Mouse (Mus musculus): ENCODE data around the gene Mybpc2. TPM values are rescaled to one million over a fixed set of nuclear protein-coding genes. Genes with fewer than 3 reads are reported as not detected.
A peak's percentile ranks its signal among the peaks of the same experiment; 100 is the strongest.

Gene Mybpc2
- polyA plus RNA-seq, 1 experiment from 2014 or later = 0.20 TPM

DNA sequence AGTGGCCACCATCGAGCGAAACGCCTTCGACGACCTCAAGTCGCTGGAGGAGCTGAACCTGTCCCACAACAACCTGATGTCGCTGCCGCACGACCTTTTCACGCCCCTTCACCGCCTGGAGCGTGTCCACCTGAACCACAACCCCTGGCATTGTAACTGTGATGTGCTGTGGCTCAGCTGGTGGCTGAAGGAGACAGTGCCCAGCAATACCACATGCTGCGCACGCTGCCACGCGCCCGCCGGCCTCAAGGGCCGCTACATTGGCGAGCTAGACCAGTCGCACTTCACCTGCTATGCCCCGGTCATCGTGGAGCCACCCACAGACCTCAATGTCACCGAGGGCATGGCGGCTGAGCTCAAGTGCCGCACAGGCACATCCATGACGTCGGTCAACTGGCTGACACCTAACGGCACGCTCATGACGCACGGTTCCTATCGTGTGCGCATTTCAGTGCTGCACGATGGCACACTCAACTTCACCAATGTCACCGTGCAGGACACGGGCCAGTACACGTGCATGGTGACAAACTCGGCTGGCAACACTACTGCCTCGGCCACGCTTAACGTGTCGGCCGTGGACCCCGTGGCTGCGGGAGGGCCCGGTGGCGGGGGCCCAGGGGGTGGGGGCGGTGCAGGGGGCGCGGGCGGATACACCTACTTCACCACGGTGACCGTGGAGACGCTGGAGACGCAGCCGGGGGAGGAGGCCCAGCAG is 62.8 kb downstream of the Mybpc2 start:
- Histone ChIP-seq H3K4me2 (ENCODE audit: low read length) (no peak overlapping the region), H3K27me3 (ENCODE audit: control insufficient read depth, insufficient read depth, low read length) (no peaks in the 10 kb centered on the region), H3K4me1 (ENCODE audit: control insufficient read depth, insufficient read depth, low read length) (peaks cover 23% of the 10 kb centered on the region), H3K9ac (replicated peaks; ENCODE audit: low read length) (no peak overlapping the region), H3K27ac (replicated peaks; ENCODE audit: low read depth, low read length) (no peak overlapping the region), H3K36me3 (ENCODE audit: control insufficient read depth, insufficient read depth, low read length) (peaks cover 79% of the 10 kb centered on the region), H3K4me3 (replicated peaks; ENCODE audit: low read depth, low read length) (no peak overlapping the region), H3K9me3 (ENCODE audit: control insufficient read depth, low read length) (no peaks in the 10 kb centered on the region)
- 79% methylated on average over 57 of the region's 57 CpGs for WGBS
- DNase-seq = no peak
- no peak for ATAC-seq (ENCODE audit: low FRiP score, low TSS enrichment)

DNA sequence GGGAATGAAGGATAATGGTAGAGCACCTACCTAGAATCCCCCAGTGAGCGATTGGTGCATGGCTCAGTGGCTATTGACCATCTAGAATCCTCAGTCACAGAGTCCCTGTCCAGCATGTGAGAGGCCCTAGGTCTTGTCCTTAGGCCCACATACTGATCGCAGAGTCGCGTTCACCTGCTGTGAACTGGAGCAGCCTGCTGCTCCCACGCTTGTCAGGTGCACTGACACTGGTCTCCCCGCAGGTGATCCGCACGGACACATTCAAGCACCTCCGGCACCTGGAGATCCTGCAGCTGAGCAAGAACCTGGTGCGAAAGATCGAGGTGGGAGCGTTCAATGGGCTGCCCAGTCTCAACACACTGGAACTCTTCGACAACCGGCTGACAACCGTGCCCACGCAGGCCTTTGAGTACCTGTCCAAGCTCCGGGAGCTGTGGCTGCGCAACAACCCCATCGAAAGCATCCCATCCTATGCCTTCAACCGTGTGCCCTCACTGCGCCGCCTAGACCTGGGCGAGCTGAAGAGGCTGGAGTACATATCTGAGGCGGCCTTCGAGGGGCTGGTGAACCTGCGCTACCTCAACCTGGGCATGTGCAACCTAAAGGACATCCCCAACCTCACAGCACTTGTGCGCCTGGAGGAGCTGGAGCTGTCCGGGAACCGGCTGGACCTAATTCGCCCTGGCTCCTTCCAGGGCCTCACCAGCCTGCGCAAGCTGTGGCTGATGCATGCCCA is 63.5 kb downstream of the Mybpc2 start:
- no peaks in the 10 kb centered on the region for H3K9me3 ChIP-seq (ENCODE audit: control insufficient read depth, low read length)
- peaks cover 84% of the 10 kb centered on the region for H3K36me3 ChIP-seq (ENCODE audit: control insufficient read depth, insufficient read depth, low read length)
- H3K4me3 ChIP-seq (replicated peaks; ENCODE audit: low read depth, low read length) = no peak overlapping the region
- DNase-seq = no peak
- 85% methylated on average over 31 of the region's 31 CpGs for WGBS
- H3K9ac ChIP-seq (replicated peaks; ENCODE audit: low read length) = no peak overlapping the region
- H3K4me1 ChIP-seq (ENCODE audit: control insufficient read depth, insufficient read depth, low read length) = peaks cover 23% of the 10 kb centered on the region
- H3K27me3 ChIP-seq (ENCODE audit: control insufficient read depth, insufficient read depth, low read length) = no peaks in the 10 kb centered on the region
- no peak for ATAC-seq (ENCODE audit: low FRiP score, low TSS enrichment)
- no peak overlapping the region for H3K4me2 ChIP-seq (ENCODE audit: low read length)
- no peak overlapping the region for H3K27ac ChIP-seq (replicated peaks; ENCODE audit: low read depth, low read length)

DNA sequence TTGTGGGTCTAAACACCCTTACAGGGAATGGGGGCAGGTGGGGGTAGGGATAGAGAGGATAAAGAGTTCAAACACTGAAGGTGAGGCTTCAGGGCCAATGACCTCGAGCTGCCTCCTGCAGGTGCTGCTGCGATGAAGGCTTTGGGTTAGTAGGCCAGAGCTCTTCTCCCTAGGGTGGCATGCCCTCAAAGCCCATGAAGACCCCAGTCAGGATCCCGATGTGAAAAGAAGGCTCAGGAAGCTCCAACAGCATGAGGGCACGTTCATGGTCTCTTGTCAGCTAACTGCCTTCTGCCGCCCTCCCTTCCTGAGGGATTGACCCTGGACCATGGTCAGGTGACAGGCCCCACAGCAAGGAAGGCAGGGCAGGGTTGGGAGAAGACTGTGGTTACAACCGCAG is 64.4 kb downstream of the Mybpc2 start:
- H3K27me3 ChIP-seq (ENCODE audit: control insufficient read depth, insufficient read depth, low read length) = no peaks in the 10 kb centered on the region

DNA sequence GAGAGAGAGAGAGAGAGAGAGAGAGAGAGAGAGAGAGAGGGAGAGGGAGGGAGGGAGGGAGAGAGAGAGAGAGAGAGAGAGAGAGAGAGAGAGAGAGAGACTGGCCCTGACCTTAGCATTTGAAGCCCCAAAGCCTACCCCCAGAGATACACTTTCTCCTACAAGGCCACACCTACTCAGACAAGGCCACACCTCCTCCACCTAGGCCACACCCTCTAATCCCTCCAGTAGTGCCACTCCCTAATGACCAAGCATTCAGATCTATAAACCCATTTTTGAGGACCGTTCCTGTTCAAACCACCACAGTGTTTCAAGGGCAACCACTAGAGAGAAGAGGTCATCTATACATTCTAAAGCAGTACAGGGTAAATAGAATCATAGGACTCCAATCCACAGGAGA is 68.2 kb downstream of the Mybpc2 start:
- no peaks in the 10 kb centered on the region for H3K9me3 ChIP-seq (ENCODE audit: control insufficient read depth, low read length)

More for the DNA sequence above, 64.4 kb downstream of the Mybpc2 start:
- DNase-seq (no peak), ATAC-seq (ENCODE audit: low FRiP score, low TSS enrichment) (no peak)
- H3K27ac ChIP-seq (replicated peaks; ENCODE audit: low read depth, low read length) = no peak overlapping the region
- 81% methylated on average over 6 of the region's 6 CpGs for WGBS
- no peak overlapping the region for H3K4me2 ChIP-seq (ENCODE audit: low read length)
- H3K4me1 ChIP-seq (ENCODE audit: control insufficient read depth, insufficient read depth, low read length) = peaks cover 18% of the 10 kb centered on the region
- H3K36me3 ChIP-seq (ENCODE audit: control insufficient read depth, insufficient read depth, low read length) = peaks cover 89% of the 10 kb centered on the region
- H3K9ac ChIP-seq (replicated peaks; ENCODE audit: low read length) = no peak overlapping the region
- no peaks in the 10 kb centered on the region for H3K9me3 ChIP-seq (ENCODE audit: control insufficient read depth, low read length)
- no peak overlapping the region for H3K4me3 ChIP-seq (replicated peaks; ENCODE audit: low read depth, low read length)

DNA sequence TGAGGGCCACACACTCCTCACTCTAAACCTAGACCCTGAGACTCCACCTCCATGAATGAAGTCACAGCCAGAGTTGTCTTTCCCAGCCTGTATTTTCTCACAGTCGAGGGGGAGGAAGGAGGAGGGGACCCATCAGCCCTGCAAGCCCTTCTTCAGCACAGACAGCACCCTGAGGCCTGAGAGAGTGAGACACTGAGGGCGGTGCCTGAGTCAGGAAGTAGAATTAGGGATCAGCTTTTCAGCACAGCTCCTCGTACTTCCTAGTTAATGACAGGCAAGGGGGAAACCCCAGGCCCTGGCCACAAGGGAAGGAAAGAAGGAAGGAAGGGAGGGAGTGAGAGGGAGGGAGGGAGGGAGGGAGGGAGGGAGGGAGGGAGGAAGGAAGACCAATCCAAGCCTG is 71.2 kb downstream of the Mybpc2 start:
- Histone ChIP-seq H3K4me2 (ENCODE audit: low read length) (no peak overlapping the region), H3K36me3 (ENCODE audit: control insufficient read depth, insufficient read depth, low read length) (peaks cover 79% of the 10 kb centered on the region), H3K9ac (replicated peaks; ENCODE audit: low read length) (no peak overlapping the region; the same call in 1 of the 2 replicates), H3K27me3 (ENCODE audit: control insufficient read depth, insufficient read depth, low read length) (no peaks in the 10 kb centered on the region), H3K27ac (replicated peaks; ENCODE audit: low read depth, low read length) (no peak overlapping the region), H3K4me1 (ENCODE audit: control insufficient read depth, insufficient read depth, low read length) (peaks cover 21% of the 10 kb centered on the region), H3K4me3 (replicated peaks; ENCODE audit: low read depth, low read length) (no peak overlapping the region), H3K9me3 (ENCODE audit: control insufficient read depth, low read length) (no peaks in the 10 kb centered on the region)
- DNase-seq (no peak), ATAC-seq (ENCODE audit: low FRiP score, low TSS enrichment) (no peak)
- 23% methylated on average over 3 of the region's 3 CpGs for WGBS

More for the DNA sequence above, 68.2 kb downstream of the Mybpc2 start:
- Histone ChIP-seq H3K4me2 (ENCODE audit: low read length) (no peak overlapping the region), H3K27me3 (ENCODE audit: control insufficient read depth, insufficient read depth, low read length) (no peaks in the 10 kb centered on the region), H3K27ac (replicated peaks; ENCODE audit: low read depth, low read length) (no peak overlapping the region), H3K4me3 (replicated peaks; ENCODE audit: low read depth, low read length) (no peak overlapping the region), H3K9ac (replicated peaks; ENCODE audit: low read length) (no peak overlapping the region), H3K4me1 (ENCODE audit: control insufficient read depth, insufficient read depth, low read length) (peaks cover 15% of the 10 kb centered on the region), H3K36me3 (ENCODE audit: control insufficient read depth, insufficient read depth, low read length) (peaks cover 83% of the 10 kb centered on the region)
- ATAC-seq (ENCODE audit: low FRiP score, low TSS enrichment) (no peak), DNase-seq (no peak)
- 95% methylated on average over 1 of the region's 1 CpGs for WGBS

Small RNA genes within 50 kb of the gene (microRNA-seq; reads per million reads assigned to microRNA genes)
- gene Mir7052 (1.3 reads per million), gene Mir7053 (1.5 reads per million, percentile 3 among the genes with 10 or more reads in this experiment)

Other genes starting within 250 kb of the Mybpc2 start
- 4.6 and 4.7 TPM in 2 replicates for gene Clec11a, start 217.8 kb downstream of the Mybpc2 start, polyA plus RNA-seq (2014; fragmentation: Nextera tagmentation; extraction: Ambion mirVana)
- 35.1 and 37.8 TPM in 2 replicates for gene Shank1, start 214.4 kb downstream of the Mybpc2 start, polyA plus RNA-seq (2014; fragmentation: Nextera tagmentation; extraction: Ambion mirVana)
- 39.5 and 48.5 TPM in 2 replicates for gene Syt3, start 140.6 kb downstream of the Mybpc2 start, polyA plus RNA-seq (2014; fragmentation: Nextera tagmentation; extraction: Ambion mirVana)
- gene 1700008O03Rik, start 138.8 kb downstream of the Mybpc2 start, polyA plus RNA-seq (2014; fragmentation: Nextera tagmentation; extraction: Ambion mirVana) = 1.7 and 1.9 TPM in 2 replicates
- gene Lrrc4b, start 95.6 kb downstream of the Mybpc2 start, polyA plus RNA-seq (2014; fragmentation: Nextera tagmentation; extraction: Ambion mirVana) = 28.4 and 39.0 TPM in 2 replicates
- gene Aspdh, start 59.3 kb downstream of the Mybpc2 start, polyA plus RNA-seq (2014; fragmentation: Nextera tagmentation; extraction: Ambion mirVana) = 8.6 and 8.9 TPM in 2 replicates
- 27.9 and 32.5 TPM in 2 replicates for gene Josd2, start 56.7 kb downstream of the Mybpc2 start, polyA plus RNA-seq (2014; fragmentation: Nextera tagmentation; extraction: Ambion mirVana)
- gene Emc10, start 28.1 kb downstream of the Mybpc2 start, polyA plus RNA-seq (2014; fragmentation: Nextera tagmentation; extraction: Ambion mirVana) = 152 and 163 TPM in 2 replicates
- 26.8 and 28.6 TPM in 2 replicates for gene Fam71e1, start 28.1 kb downstream of the Mybpc2 start, polyA plus RNA-seq (2014; fragmentation: Nextera tagmentation; extraction: Ambion mirVana)
- gene Spib, start 7.4 kb upstream of the Mybpc2 start, polyA plus RNA-seq (2014; fragmentation: Nextera tagmentation; extraction: Ambion mirVana) = not detected in 2 replicates
- 17.8 and 19.5 TPM in 2 replicates for gene Pold1, start 24.2 kb upstream of the Mybpc2 start, polyA plus RNA-seq (2014; fragmentation: Nextera tagmentation; extraction: Ambion mirVana)
- 57.1 and 62.0 TPM in 2 replicates for gene Nr1h2, start 29.3 kb upstream of the Mybpc2 start, polyA plus RNA-seq (2014; fragmentation: Nextera tagmentation; extraction: Ambion mirVana)
- gene Napsa, start 47.7 kb upstream of the Mybpc2 start, polyA plus RNA-seq (2014; fragmentation: Nextera tagmentation; extraction: Ambion mirVana) = 1.1 TPM in 1 of 2 replicates, not detected in the other
- gene Kcnc3, start 66.0 kb upstream of the Mybpc2 start, polyA plus RNA-seq (2014; fragmentation: Nextera tagmentation; extraction: Ambion mirVana) = 5.2 and 7.5 TPM in 2 replicates
- gene Myh14, start 146.2 kb upstream of the Mybpc2 start, polyA plus RNA-seq (2014; fragmentation: Nextera tagmentation; extraction: Ambion mirVana) = 2.5 and 2.7 TPM in 2 replicates
- gene Izumo2, start 184.1 kb upstream of the Mybpc2 start, polyA plus RNA-seq (2014; fragmentation: Nextera tagmentation; extraction: Ambion mirVana) = not detected in 2 replicates
- gene Vrk3, start 223.8 kb upstream of the Mybpc2 start, polyA plus RNA-seq (2014; fragmentation: Nextera tagmentation; extraction: Ambion mirVana) = 22.6 and 26.8 TPM in 2 replicates
- gene Zfp473, start 226.4 kb upstream of the Mybpc2 start, polyA plus RNA-seq (2014; fragmentation: Nextera tagmentation; extraction: Ambion mirVana) = 0.58 and 0.89 TPM in 2 replicates